Mouse (Mus musculus) hindbrain, embryonic 10.5 days (tissue): ENCODE data around the gene Ppm1l. TPM values are rescaled to one million over a fixed set of nuclear protein-coding genes. Genes with fewer than 3 reads are reported as not detected.
A peak's percentile ranks its signal among the peaks of the same experiment; 100 is the strongest.

ENCODE experiments used
- DNase-seq: peaks from one replicate; pipeline ENCODE4 v3.0.0-alpha.2; 2017; ENCODE audit warnings: low spot score
- H3K27ac ChIP-seq: fragments of 300-500 bp; sonication (generic); 2 replicates; pipeline ENCODE4 v1.5.1; 2016; ENCODE audit warnings: mild to moderate bottlenecking, moderate library complexity
- H3K27me3 ChIP-seq: fragments of 300-500 bp; sonication (generic); 2 replicates; pipeline ENCODE4 v1.6.1; 2016; ENCODE audit warnings: mild to moderate bottlenecking; ENCODE audit not compliant: poor library complexity, insufficient read depth, severe bottlenecking
- H3K36me3 ChIP-seq: fragments of 300-500 bp; sonication (generic); 2 replicates; pipeline ENCODE4 v1.6.1; 2016; ENCODE audit warnings: mild to moderate bottlenecking, moderate library complexity
- H3K4me1 ChIP-seq: fragments of 300-500 bp; sonication (generic); replicated peaks from 2 replicates; pipeline ENCODE4 v1.6.1; 2016; ENCODE audit warnings: mild to moderate bottlenecking
- H3K4me3 ChIP-seq: fragments of 300-500 bp; sonication (generic); 2 replicates; pipeline ENCODE4 v1.5.1; 2016; ENCODE audit warnings: mild to moderate bottlenecking, moderate library complexity
- H3K9me3 ChIP-seq: fragments of 300-500 bp; sonication (generic); 2 replicates; pipeline ENCODE4 v1.6.1; 2016; ENCODE audit warnings: mild to moderate bottlenecking, moderate library complexity
- WGBS: fragments of 180-500 bp; shearing (Covaris S2); methylation state at CpG from one replicate; pipeline ENCODE4 v1.1.7; 2016; 5-methylcytosine and 5-hydroxymethylcytosine counted together
- polyA plus RNA-seq: library from polyadenylated mRNA; unstranded; fragments of >200 nt; fragmentation: Nextera tagmentation; extraction: Ambion mirVana; gene quantifications from 2 replicates; pipeline ENCODE4 v1.2.1, GENCODE M21; 2016

The Ppm1l gene
- polyA plus RNA-seq: 13.3 and 17.3 TPM in 2 replicates

- H3K27ac ChIP-seq: peak within 1 kb of the TSS; percentile 98
- peak; percentile 94 for DNase-seq
- H3K4me1 ChIP-seq: peaks cover 35% of the 10 kb centered on the region
- WGBS: under 1% methylated on average over 80 of the region's 80 CpGs
- H3K27me3 ChIP-seq: peaks cover 7% of the 10 kb centered on the region
- H3K4me3 ChIP-seq: peak within 1 kb of the TSS; percentile 82
- H3K36me3 ChIP-seq: no peaks in the 10 kb centered on the region
- no peaks in the 10 kb centered on the region for H3K9me3 ChIP-seq
Observed at GRCm38 (mm10) chr3:69316391-69317195, at the start of gene Ppm1l. Gene Ppm1l (plus strand): TSS chr3:69316861.

GRCm38 (mm10) chr3:69271812-69272211, 44.8 kb upstream of the Ppm1l start:
- H3K27me3 ChIP-seq: no peaks in the 10 kb centered on the region
- peaks cover 10% of the 10 kb centered on the region for H3K4me1 ChIP-seq
- no peak overlapping the region for H3K27ac ChIP-seq
- 74% methylated on average over 7 of the region's 7 CpGs for WGBS
- DNase-seq: no peak
- no peaks in the 10 kb centered on the region for H3K36me3 ChIP-seq
- H3K4me3 ChIP-seq: no peak overlapping the region
- no peaks in the 10 kb centered on the region for H3K9me3 ChIP-seq

GRCm38 (mm10) chr3:69274018-69274663, 42.5 kb upstream of the Ppm1l start:
- DNase-seq: no peak
- 88% methylated on average over 16 of the region's 16 CpGs for WGBS
- peaks cover 10% of the 10 kb centered on the region for H3K4me1 ChIP-seq

GRCm38 (mm10) chr3:69274664-69275312, 41.9 kb upstream of the Ppm1l start:
- H3K9me3 ChIP-seq: no peaks in the 10 kb centered on the region
- no peaks in the 10 kb centered on the region for H3K27me3 ChIP-seq
- H3K4me1 ChIP-seq: peaks cover 10% of the 10 kb centered on the region
- no peak overlapping the region for H3K4me3 ChIP-seq
- peak overlapping the region; percentile 68 for H3K27ac ChIP-seq
- no peaks in the 10 kb centered on the region for H3K36me3 ChIP-seq
- WGBS: 74% methylated on average over 15 of the region's 15 CpGs
- peak; percentile 29 for DNase-seq

More at GRCm38 (mm10) chr3:69274018-69274663, 42.5 kb upstream of the Ppm1l start:
- Histone ChIP-seq H3K36me3 (no peaks in the 10 kb centered on the region), H3K4me3 (no peak overlapping the region), H3K9me3 (no peaks in the 10 kb centered on the region), H3K27me3 (no peaks in the 10 kb centered on the region), H3K27ac (peak overlapping the region; percentile 68)

GRCm38 (mm10) chr3:69278648-69279047, 38.0 kb upstream of the Ppm1l start:
- Histone ChIP-seq H3K4me3 (no peak overlapping the region), H3K36me3 (no peaks in the 10 kb centered on the region), H3K4me1 (peaks cover 10% of the 10 kb centered on the region), H3K27me3 (no peaks in the 10 kb centered on the region), H3K9me3 (no peaks in the 10 kb centered on the region), H3K27ac (no peak overlapping the region)
- no peak for DNase-seq
- WGBS: 90% methylated on average over 6 of the region's 6 CpGs

- Histone ChIP-seq H3K4me3 (no peak overlapping the region), H3K27me3 (no peaks in the 10 kb centered on the region), H3K9me3 (no peaks in the 10 kb centered on the region), H3K36me3 (no peaks in the 10 kb centered on the region), H3K27ac (no peak overlapping the region), H3K4me1 (no peaks in the 10 kb centered on the region)
- no peak for DNase-seq
- 87% methylated on average over 9 of the region's 9 CpGs for WGBS
Observed at GRCm38 (mm10) chr3:69282406-69282805, 34.3 kb upstream of the Ppm1l start.

GRCm38 (mm10) chr3:69283085-69283847, 33.4 kb upstream of the Ppm1l start:
- Histone ChIP-seq H3K4me3 (no peak overlapping the region), H3K27me3 (no peaks in the 10 kb centered on the region), H3K9me3 (no peaks in the 10 kb centered on the region), H3K27ac (no peak overlapping the region), H3K4me1 (no peaks in the 10 kb centered on the region), H3K36me3 (no peaks in the 10 kb centered on the region)
- no peak for DNase-seq
- 85% methylated on average over 7 of the region's 7 CpGs for WGBS

- no peak for DNase-seq
- H3K27me3 ChIP-seq: no peaks in the 10 kb centered on the region
- H3K4me1 ChIP-seq: no peaks in the 10 kb centered on the region
- no peaks in the 10 kb centered on the region for H3K9me3 ChIP-seq
- no peak overlapping the region for H3K27ac ChIP-seq
- WGBS: 89% methylated on average over 14 of the region's 14 CpGs
- H3K36me3 ChIP-seq: no peaks in the 10 kb centered on the region
- no peak overlapping the region for H3K4me3 ChIP-seq
Observed at GRCm38 (mm10) chr3:69289833-69290232, 26.8 kb upstream of the Ppm1l start.

- H3K27me3 ChIP-seq: no peaks in the 10 kb centered on the region
- no peak for DNase-seq
- H3K4me3 ChIP-seq: no peak overlapping the region
- no peaks in the 10 kb centered on the region for H3K9me3 ChIP-seq
- H3K27ac ChIP-seq: no peak overlapping the region
- 88% methylated on average over 7 of the region's 7 CpGs for WGBS
- no peaks in the 10 kb centered on the region for H3K4me1 ChIP-seq
- H3K36me3 ChIP-seq: no peaks in the 10 kb centered on the region
Observed at GRCm38 (mm10) chr3:69290294-69290693, 26.4 kb upstream of the Ppm1l start.

GRCm38 (mm10) chr3:69290844-69291243, 25.8 kb upstream of the Ppm1l start:
- Histone ChIP-seq H3K36me3 (no peaks in the 10 kb centered on the region), H3K9me3 (no peaks in the 10 kb centered on the region), H3K4me3 (no peak overlapping the region), H3K4me1 (no peaks in the 10 kb centered on the region), H3K27me3 (no peaks in the 10 kb centered on the region), H3K27ac (no peak overlapping the region)
- DNase-seq: no peak
- 82% methylated on average over 3 of the region's 3 CpGs for WGBS

GRCm38 (mm10) chr3:69292628-69293027, 24.0 kb upstream of the Ppm1l start:
- H3K4me3 ChIP-seq: no peak overlapping the region
- WGBS: 89% methylated on average over 1 of the region's 1 CpGs
- no peaks in the 10 kb centered on the region for H3K9me3 ChIP-seq
- DNase-seq: no peak
- H3K4me1 ChIP-seq: no peaks in the 10 kb centered on the region
- H3K36me3 ChIP-seq: no peaks in the 10 kb centered on the region
- H3K27ac ChIP-seq: no peak overlapping the region
- no peaks in the 10 kb centered on the region for H3K27me3 ChIP-seq

GRCm38 (mm10) chr3:69296270-69296669, 20.4 kb upstream of the Ppm1l start:
- 87% methylated on average over 8 of the region's 8 CpGs for WGBS
- no peaks in the 10 kb centered on the region for H3K36me3 ChIP-seq
- H3K27me3 ChIP-seq: no peaks in the 10 kb centered on the region
- H3K27ac ChIP-seq: no peak overlapping the region
- no peaks in the 10 kb centered on the region for H3K4me1 ChIP-seq
- DNase-seq: no peak
- no peaks in the 10 kb centered on the region for H3K9me3 ChIP-seq
- no peak overlapping the region for H3K4me3 ChIP-seq
